Mouse (Mus musculus): ENCODE data around the gene Wdr19.

Gene Wdr19

GRCm38 (mm10) chr5:65300121-65300520 is 100.6 kb downstream of the Wdr19 start:
- no peak for DNase-seq

- DNase-seq = no peak
Observed at GRCm38 (mm10) chr5:65305516-65305915, 106.0 kb downstream of the Wdr19 start.

- no peak for DNase-seq
Observed at GRCm38 (mm10) chr5:65308208-65308607, 108.7 kb downstream of the Wdr19 start.

GRCm38 (mm10) chr5:65308866-65309265 is 109.4 kb downstream of the Wdr19 start:
- no peak for DNase-seq
